18 mouse cellular contexts compared by ENCODE assay signal in genomic region chr13:92232076-92232938, GRCm38 (mm10).
"Had no signal": no experiment of that assay in that cellular context is flagged by ENCODE, and none has a peak within 500 bp of the region (broad histone marks: within the 10 kb centered on the region; RNA-seq: fewer than 3 reads in every experiment).

No protein-coding gene starts in this region.

- DNase-seq: kidney, adult 2 months; kidney, postnatal 25 days; layer of hippocampus, adult 9-11 months; liver, embryonic 13.5 days; lung, postnatal 36 days; midbrain, embryonic 14.5 days; right cerebral cortex, postnatal 14 days; right cerebral cortex, postnatal 4 days; thymus, adult 2 months; thymus, postnatal 14 days; thymus, postnatal 4 days had no signal

- H3K27me3 ChIP-seq: liver, embryonic 13.5 days; neural tube, embryonic 12.5 days had no signal

- H3K4me1 ChIP-seq: liver, embryonic 13.5 days; neural tube, embryonic 12.5 days had no signal

- H3K4me2 ChIP-seq: liver, embryonic 13.5 days; midbrain, embryonic 11.5 days; neural tube, embryonic 12.5 days had no signal

- H3K27ac ChIP-seq: kidney, postnatal 0 days; left cerebral cortex, adult 2 months; liver, embryonic 13.5 days; neural tube, embryonic 12.5 days; stomach, postnatal 0 days had no signal

- H3K9ac ChIP-seq: liver, embryonic 13.5 days; neural tube, embryonic 12.5 days had no signal

- H3K9me3 ChIP-seq: liver, embryonic 13.5 days; neural tube, embryonic 12.5 days had no signal

- H3K4me3 ChIP-seq: layer of hippocampus, adult 2 months; left cerebral cortex, adult 2 months; liver, embryonic 13.5 days; neural tube, embryonic 12.5 days had no signal

- ATAC-seq: lung, postnatal 0 days had no signal
